Mouse (Mus musculus) megakaryocyte, embryonic 14.5 days (primary cell): ENCODE results near the gene Syce3.

Source experiments
- FLI1 ChIP-seq: IDR thresholded peaks from 2 replicates; pipeline ENCODE4 v1.6.1; 2012; ENCODE audit warnings: low read length, inconsistent platforms, mixed read lengths
- GATA1 ChIP-seq: IDR thresholded peaks from 3 replicates; pipeline ENCODE4 v1.6.1; 2012; ENCODE audit warnings: mixed read lengths, low read length, inconsistent platforms, borderline replicate concordance

DNA sequence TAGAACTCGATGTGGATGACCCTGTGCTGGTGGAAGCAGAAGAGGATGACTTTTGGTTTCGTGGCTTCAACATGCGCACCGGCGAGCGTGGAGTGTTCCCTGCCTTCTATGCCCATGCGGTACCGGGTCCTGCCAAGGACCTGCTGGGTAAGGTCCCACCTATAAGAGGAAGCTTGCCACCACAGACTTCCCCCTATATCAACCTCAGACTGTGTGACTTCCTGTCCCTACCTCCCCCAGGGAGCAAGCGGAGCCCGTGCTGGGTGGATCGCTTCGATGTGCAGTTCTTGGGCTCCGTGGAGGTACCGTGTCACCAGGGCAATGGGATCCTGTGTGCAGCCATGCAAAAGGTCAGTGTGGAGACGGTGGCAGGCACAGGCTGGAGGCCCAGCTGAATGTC, 48.6 kb upstream of the Syce3 start:
- TF ChIP-seq GATA1 (no peak), FLI1 (no peak)
